Mouse (Mus musculus) embryonic facial prominence, embryonic 15.5 days (tissue): Measurements from ENCODE around the gene Vax1. TPM values are rescaled to one million over a fixed set of nuclear protein-coding genes. Genes with fewer than 3 reads are reported as not detected.

Experiments
- ATAC-seq: fragments of 200-750 bp; cut with Nextera tagmentation; 2 replicates; pipeline ENCODE4 v1.8.0; 2017; ENCODE audit warnings: low read depth, moderate TSS enrichment; ENCODE audit not compliant: insufficient number of reproducible peaks, low FRiP score, low TSS enrichment
- H3K27ac ChIP-seq: fragments of 300-500 bp; sonication (generic); replicated peaks from 2 replicates; pipeline ENCODE4 v1.5.1; 2015; ENCODE audit warnings: mild to moderate bottlenecking, inconsistent platforms
- H3K27me3 ChIP-seq: fragments of 300-500 bp; sonication (generic); 2 replicates; pipeline ENCODE4 v1.6.1; 2015; ENCODE audit warnings: inconsistent platforms
- H3K36me3 ChIP-seq: fragments of 300-500 bp; sonication (generic); 2 replicates; pipeline ENCODE4 v1.6.1; 2015; ENCODE audit warnings: mild to moderate bottlenecking, inconsistent platforms
- H3K4me1 ChIP-seq: fragments of 300-500 bp; sonication (generic); 2 replicates; pipeline ENCODE4 v1.6.1; 2015; ENCODE audit warnings: inconsistent platforms
- H3K4me2 ChIP-seq: fragments of 300-500 bp; sonication (generic); replicated peaks from 2 replicates; pipeline ENCODE4 v1.6.1; 2015; ENCODE audit warnings: mild to moderate bottlenecking, inconsistent platforms
- H3K4me3 ChIP-seq: fragments of 300-500 bp; sonication (generic); replicated peaks from 2 replicates; pipeline ENCODE4 v1.5.1; 2015; ENCODE audit warnings: mild to moderate bottlenecking, inconsistent platforms
- H3K9ac ChIP-seq: fragments of 300-500 bp; sonication (generic); 2 replicates; pipeline ENCODE4 v1.6.1; 2015; ENCODE audit warnings: inconsistent platforms
- H3K9me3 ChIP-seq: fragments of 300-500 bp; sonication (generic); replicated peaks from 2 replicates; pipeline ENCODE4 v1.6.1; 2016; ENCODE audit warnings: inconsistent platforms
- WGBS: fragments of 180-500 bp; shearing (Covaris S2); methylation state at CpG from one replicate; pipeline ENCODE4 v1.1.7; 2015; 5-methylcytosine and 5-hydroxymethylcytosine counted together
- polyA plus RNA-seq: library from polyadenylated mRNA; unstranded; fragments of >200 nt; fragmentation: Nextera tagmentation; extraction: Ambion mirVana; gene quantifications from 2 replicates; pipeline ENCODE4 v1.2.1, GENCODE M21; 2015

Vax1 gene
- polyA plus RNA-seq = 0.27 and 0.43 TPM in 2 replicates

- Histone ChIP-seq H3K4me2 (peak within 1 kb of the TSS; percentile 44), H3K27me3 (peaks cover 97% of the 10 kb centered on the region), H3K9me3 (no peaks in the 10 kb centered on the region), H3K9ac (no peak within 1 kb of the TSS; the same call in 1 of the 2 replicates), H3K27ac (no peak within 1 kb of the TSS), H3K36me3 (no peaks in the 10 kb centered on the region), H3K4me3 (peak within 1 kb of the TSS; percentile 30), H3K4me1 (peaks cover 38% of the 10 kb centered on the region)
- under 1% methylated on average over 54 of the region's 54 CpGs for WGBS
- no peak for ATAC-seq
These were observed at the start of gene Vax1 for GRCm38 (mm10) chr19:59169936-59170765. Gene Vax1 (minus strand): TSS chr19:59170056.

- no peaks in the 10 kb centered on the region for H3K36me3 ChIP-seq
- H3K4me2 ChIP-seq = no peak within 1 kb of the TSS
- H3K9me3 ChIP-seq = no peaks in the 10 kb centered on the region
- no peaks in the 10 kb centered on the region for H3K27me3 ChIP-seq
- 86% methylated on average over 8 of the region's 8 CpGs for WGBS
- no peak within 1 kb of the TSS for H3K4me3 ChIP-seq
- no peak for ATAC-seq
- no peaks in the 10 kb centered on the region for H3K4me1 ChIP-seq
- no peak within 1 kb of the TSS for H3K9ac ChIP-seq
- no peak within 1 kb of the TSS for H3K27ac ChIP-seq
These were observed 49.1 kb upstream of the Vax1 start, which contains the start of gene Kcnk18 for GRCm38 (mm10) chr19:59218991-59219390. Gene Kcnk18 (plus strand): TSS chr19:59219214.

GRCm38 (mm10) chr19:59216891-59217290 lies 47.0 kb upstream of the Vax1 start:
- Histone ChIP-seq H3K36me3 (no peaks in the 10 kb centered on the region), H3K4me3 (no peak overlapping the region), H3K4me2 (no peak overlapping the region), H3K9me3 (no peaks in the 10 kb centered on the region), H3K27me3 (no peaks in the 10 kb centered on the region), H3K9ac (no peak overlapping the region), H3K27ac (no peak overlapping the region), H3K4me1 (no peaks in the 10 kb centered on the region)
- ATAC-seq = no peak
- WGBS = 86% methylated on average over 3 of the region's 3 CpGs

- 55% methylated on average over 2 of the region's 2 CpGs for WGBS
- no peak overlapping the region for H3K4me2 ChIP-seq
- no peaks in the 10 kb centered on the region for H3K4me1 ChIP-seq
- H3K27ac ChIP-seq = no peak overlapping the region
- H3K4me3 ChIP-seq = no peak overlapping the region
- no peak for ATAC-seq
- peaks cover 7% of the 10 kb centered on the region; the same call in 1 of the 2 replicates for H3K27me3 ChIP-seq
- no peaks in the 10 kb centered on the region for H3K36me3 ChIP-seq
- H3K9ac ChIP-seq = no peak overlapping the region
- H3K9me3 ChIP-seq = no peaks in the 10 kb centered on the region
These were observed 39.1 kb upstream of the Vax1 start for GRCm38 (mm10) chr19:59208986-59209385.

- Histone ChIP-seq H3K4me2 (no peak overlapping the region), H3K36me3 (no peaks in the 10 kb centered on the region), H3K9ac (no peak overlapping the region), H3K27ac (no peak overlapping the region), H3K4me1 (no peaks in the 10 kb centered on the region), H3K9me3 (no peaks in the 10 kb centered on the region), H3K4me3 (no peak overlapping the region), H3K27me3 (peaks cover 7% of the 10 kb centered on the region; the same call in 1 of the 2 replicates)
- ATAC-seq = no peak
- WGBS = 27% methylated on average over 5 of the region's 5 CpGs
These were observed 38.6 kb upstream of the Vax1 start for GRCm38 (mm10) chr19:59208475-59208874.

GRCm38 (mm10) chr19:59198161-59198560 lies 28.3 kb upstream of the Vax1 start:
- Histone ChIP-seq H3K36me3 (no peaks in the 10 kb centered on the region), H3K4me2 (no peak overlapping the region), H3K9ac (no peak overlapping the region), H3K9me3 (no peaks in the 10 kb centered on the region), H3K27me3 (peaks cover 54% of the 10 kb centered on the region), H3K4me1 (peaks cover 8% of the 10 kb centered on the region), H3K27ac (no peak overlapping the region), H3K4me3 (no peak overlapping the region)
- no peak for ATAC-seq
- 34% methylated on average over 7 of the region's 7 CpGs for WGBS

- no peaks in the 10 kb centered on the region for H3K36me3 ChIP-seq
- H3K9ac ChIP-seq = no peak overlapping the region
- no peak overlapping the region for H3K4me3 ChIP-seq
- WGBS = 2% methylated on average over 15 of the region's 15 CpGs
- H3K27ac ChIP-seq = no peak overlapping the region
- no peak overlapping the region for H3K4me2 ChIP-seq
- H3K9me3 ChIP-seq = no peaks in the 10 kb centered on the region
- H3K4me1 ChIP-seq = peaks cover 8% of the 10 kb centered on the region
- peak; percentile 76; the same call in 1 of the 2 replicates for ATAC-seq
- H3K27me3 ChIP-seq = peaks cover 70% of the 10 kb centered on the region
These were observed 26.3 kb upstream of the Vax1 start for GRCm38 (mm10) chr19:59196111-59196666.

- Histone ChIP-seq H3K9me3 (no peaks in the 10 kb centered on the region), H3K4me1 (peaks cover 8% of the 10 kb centered on the region), H3K9ac (no peak overlapping the region), H3K36me3 (no peaks in the 10 kb centered on the region), H3K4me2 (no peak overlapping the region), H3K27me3 (peaks cover 78% of the 10 kb centered on the region), H3K4me3 (no peak overlapping the region), H3K27ac (no peak overlapping the region)
- WGBS = 9% methylated on average over 9 of the region's 9 CpGs
- no peak for ATAC-seq
These were observed 25.4 kb upstream of the Vax1 start for GRCm38 (mm10) chr19:59195181-59195770.

- WGBS = 1% methylated on average over 50 of the region's 50 CpGs
- Histone ChIP-seq H3K4me2 (peak overlapping the region; percentile 44), H3K4me1 (peaks cover 8% of the 10 kb centered on the region), H3K36me3 (no peaks in the 10 kb centered on the region), H3K9me3 (no peaks in the 10 kb centered on the region), H3K27me3 (peaks cover 83% of the 10 kb centered on the region), H3K9ac (no peak overlapping the region), H3K27ac (no peak overlapping the region), H3K4me3 (peak overlapping the region; percentile 31)
- no peak for ATAC-seq
These were observed 24.3 kb upstream of the Vax1 start for GRCm38 (mm10) chr19:59193986-59194820.

GRCm38 (mm10) chr19:59193456-59193855 lies 23.6 kb upstream of the Vax1 start:
- peaks cover 87% of the 10 kb centered on the region for H3K27me3 ChIP-seq
- ATAC-seq = no peak
- 0% methylated on average over 10 of the region's 10 CpGs for WGBS
- H3K9me3 ChIP-seq = no peaks in the 10 kb centered on the region
- H3K9ac ChIP-seq = no peak overlapping the region
- peak overlapping the region; percentile 31 for H3K4me3 ChIP-seq
- peaks cover 8% of the 10 kb centered on the region for H3K4me1 ChIP-seq
- peak overlapping the region; percentile 44 for H3K4me2 ChIP-seq
- no peaks in the 10 kb centered on the region for H3K36me3 ChIP-seq
- H3K27ac ChIP-seq = no peak overlapping the region

GRCm38 (mm10) chr19:59192491-59192890 lies 22.6 kb upstream of the Vax1 start:
- Histone ChIP-seq H3K4me2 (no peak overlapping the region), H3K36me3 (no peaks in the 10 kb centered on the region), H3K27ac (no peak overlapping the region), H3K27me3 (peaks cover 87% of the 10 kb centered on the region), H3K9ac (no peak overlapping the region), H3K4me1 (peaks cover 8% of the 10 kb centered on the region), H3K9me3 (no peaks in the 10 kb centered on the region), H3K4me3 (no peak overlapping the region)
- whole genome bisulfite sequencing = 10% methylated on average over 2 of the region's 2 CpGs
- no peak for ATAC-seq
